Mouse (Mus musculus): ENCODE results near the gene Smim7. TPM values are rescaled to one million over a fixed set of nuclear protein-coding genes. Genes with fewer than 3 reads are reported as not detected.

Gene Smim7
- polyA plus RNA-seq, 1 experiment from 2014 or later = 123 TPM

DNA sequence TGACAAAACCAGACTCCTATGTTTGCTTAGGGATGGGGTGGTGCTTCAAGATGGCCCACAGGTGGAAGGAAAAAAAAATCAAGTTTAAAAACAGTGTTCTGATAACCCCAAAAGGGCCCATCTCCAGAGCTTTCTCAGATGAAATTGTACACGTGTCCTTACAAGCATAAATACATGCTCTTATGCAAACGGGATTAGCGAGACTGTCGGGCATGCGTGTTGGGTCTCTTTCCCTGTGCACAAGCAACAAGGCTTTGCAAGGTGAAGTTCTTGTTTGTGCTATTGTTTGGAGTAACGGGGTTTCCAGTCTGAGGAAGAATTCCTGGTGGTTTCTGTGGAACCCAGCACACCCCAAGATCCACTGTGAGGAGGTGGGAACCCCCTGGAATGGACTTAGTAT, 2.6 kb upstream of the Smim7 start:
- Histone ChIP-seq H3K4me1 (peaks cover 16% of the 10 kb centered on the region), H3K9me3 (no peaks in the 10 kb centered on the region), H3K4me2 (replicated peaks) (peak overlapping the region; percentile 92; the same call in 1 of the 2 replicates), H3K36me3 (peaks cover 13% of the 10 kb centered on the region), H3K9ac (no peak overlapping the region), H3K27me3 (no peaks in the 10 kb centered on the region), H3K4me3 (no peak overlapping the region), H3K27ac (no peak overlapping the region)
- WGBS = 79% methylated on average over 6 of the region's 6 CpGs
- no peak for ATAC-seq (ENCODE audit: insufficient number of reproducible peaks, insufficient read depth, low FRiP score, low TSS enrichment)

DNA sequence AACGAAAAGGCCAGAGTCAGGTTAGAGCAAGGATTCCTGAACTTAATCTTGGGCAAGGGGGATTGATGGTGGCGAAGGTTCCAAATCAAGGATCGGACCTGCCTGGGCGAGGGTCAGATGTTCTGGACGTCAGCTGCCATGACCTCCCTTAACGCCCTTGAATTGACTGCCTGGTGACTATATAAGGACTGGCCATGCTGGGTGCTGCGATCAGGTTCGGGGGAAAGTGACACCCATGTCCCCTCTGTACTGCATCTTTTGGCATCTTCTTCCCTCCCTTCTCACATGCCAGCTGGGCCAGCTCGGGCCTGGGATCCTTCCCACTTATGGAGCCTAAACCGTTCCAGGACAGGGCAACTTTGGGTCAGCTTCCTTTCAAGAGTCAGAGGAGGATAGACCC, 1.6 kb upstream of the Smim7 start:
- H3K9ac ChIP-seq = peak overlapping the region; percentile 71
- H3K4me1 ChIP-seq = peaks cover 16% of the 10 kb centered on the region
- no peaks in the 10 kb centered on the region for H3K9me3 ChIP-seq
- no peaks in the 10 kb centered on the region for H3K27me3 ChIP-seq
- WGBS = 3% methylated on average over 10 of the region's 10 CpGs
- H3K4me2 ChIP-seq (replicated peaks) = peak overlapping the region; percentile 92
- H3K27ac ChIP-seq = no peak overlapping the region
- peaks cover 22% of the 10 kb centered on the region for H3K36me3 ChIP-seq
- H3K4me3 ChIP-seq = peak overlapping the region; percentile 53
- ATAC-seq (ENCODE audit: insufficient number of reproducible peaks, insufficient read depth, low FRiP score, low TSS enrichment) = no peak

DNA sequence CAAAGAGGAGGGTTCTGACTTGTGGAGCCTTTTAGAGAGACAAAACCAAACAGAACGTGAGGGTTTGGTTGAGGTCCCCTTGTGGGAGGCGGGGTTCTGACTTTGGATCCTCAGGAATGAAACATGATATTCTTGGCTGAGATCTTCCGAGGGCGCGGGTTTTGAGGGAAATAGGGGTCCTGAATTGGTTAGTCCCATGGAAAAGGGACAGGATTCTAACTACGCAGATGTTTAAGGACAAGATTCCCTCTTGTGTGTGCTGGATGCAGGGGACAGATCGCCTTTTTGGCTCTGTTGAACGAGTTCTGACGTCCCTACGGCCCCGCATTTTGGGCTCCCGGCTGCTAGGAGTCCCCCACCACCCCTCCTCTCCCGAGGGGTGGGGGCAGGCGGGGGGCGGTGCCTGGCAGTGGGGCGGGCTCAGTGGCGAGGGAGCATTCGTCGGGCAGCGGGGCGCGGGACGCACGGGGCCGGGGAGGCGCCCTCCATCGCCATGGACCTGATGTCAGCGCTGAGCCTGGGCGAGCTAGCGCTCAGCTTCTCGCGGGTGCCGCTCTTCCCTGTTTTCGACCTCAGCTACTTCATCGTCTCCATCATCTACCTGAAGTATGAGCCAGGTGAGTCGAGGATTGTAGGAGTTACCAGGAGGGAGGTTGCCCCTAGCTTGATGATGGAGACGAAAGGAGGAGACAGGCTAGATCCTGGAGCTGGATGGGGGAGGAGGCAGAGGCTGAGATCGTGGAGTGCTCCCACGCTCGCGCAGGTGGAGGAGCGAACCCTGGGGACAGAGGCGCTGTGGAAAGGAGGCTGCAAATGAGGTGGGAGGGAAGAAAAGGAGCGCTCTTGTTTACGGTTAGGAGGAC, 954 bp upstream of the Smim7 start, which contains the start of gene Tmem38a:
TSS of gene Tmem38a (plus strand) at position 445 of the 863 bp plus-strand sequence.
- no peak; the same call in 1 of the 2 replicates for ATAC-seq (ENCODE audit: insufficient number of reproducible peaks, insufficient read depth, low FRiP score, low TSS enrichment)
- under 1% methylated on average over 45 of the region's 45 CpGs for WGBS
- Histone ChIP-seq H3K4me2 (replicated peaks) (peak within 1 kb of the TSS; percentile 92), H3K9ac (peak within 1 kb of the TSS; percentile 71), H3K27ac (peak within 1 kb of the TSS; percentile 95), H3K4me1 (peaks cover 16% of the 10 kb centered on the region), H3K4me3 (peak within 1 kb of the TSS; percentile 53), H3K27me3 (no peaks in the 10 kb centered on the region), H3K36me3 (peaks cover 29% of the 10 kb centered on the region), H3K9me3 (no peaks in the 10 kb centered on the region)

DNA sequence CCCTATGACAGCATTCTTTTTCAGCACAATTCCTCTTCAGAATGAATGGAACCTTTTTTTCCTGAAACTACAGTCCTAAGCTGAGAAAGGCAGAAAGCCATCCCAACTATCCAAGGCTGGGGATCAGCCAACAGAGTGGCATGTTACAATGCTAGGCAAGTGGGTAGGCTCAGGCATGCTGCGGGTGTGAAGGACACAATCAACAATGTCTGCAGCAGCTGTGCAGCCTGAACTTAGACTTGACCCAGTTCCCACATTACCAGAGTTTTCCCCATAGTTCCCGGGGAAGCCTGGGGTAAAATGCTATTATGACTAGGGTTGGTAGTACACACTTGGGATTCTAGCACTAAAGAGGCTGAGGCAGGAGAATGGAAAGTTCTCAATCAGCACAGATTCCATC, 4.9 kb downstream of the Smim7 start:
- Histone ChIP-seq H3K4me1 (peaks cover 10% of the 10 kb centered on the region), H3K27me3 (no peaks in the 10 kb centered on the region), H3K9me3 (no peaks in the 10 kb centered on the region), H3K4me3 (no peak overlapping the region), H3K36me3 (peaks cover 59% of the 10 kb centered on the region), H3K4me2 (replicated peaks) (no peak overlapping the region), H3K9ac (no peak overlapping the region), H3K27ac (no peak overlapping the region)
- ATAC-seq (ENCODE audit: insufficient number of reproducible peaks, insufficient read depth, low FRiP score, low TSS enrichment) = no peak
- 93% methylated on average over 2 of the region's 2 CpGs for WGBS

DNA sequence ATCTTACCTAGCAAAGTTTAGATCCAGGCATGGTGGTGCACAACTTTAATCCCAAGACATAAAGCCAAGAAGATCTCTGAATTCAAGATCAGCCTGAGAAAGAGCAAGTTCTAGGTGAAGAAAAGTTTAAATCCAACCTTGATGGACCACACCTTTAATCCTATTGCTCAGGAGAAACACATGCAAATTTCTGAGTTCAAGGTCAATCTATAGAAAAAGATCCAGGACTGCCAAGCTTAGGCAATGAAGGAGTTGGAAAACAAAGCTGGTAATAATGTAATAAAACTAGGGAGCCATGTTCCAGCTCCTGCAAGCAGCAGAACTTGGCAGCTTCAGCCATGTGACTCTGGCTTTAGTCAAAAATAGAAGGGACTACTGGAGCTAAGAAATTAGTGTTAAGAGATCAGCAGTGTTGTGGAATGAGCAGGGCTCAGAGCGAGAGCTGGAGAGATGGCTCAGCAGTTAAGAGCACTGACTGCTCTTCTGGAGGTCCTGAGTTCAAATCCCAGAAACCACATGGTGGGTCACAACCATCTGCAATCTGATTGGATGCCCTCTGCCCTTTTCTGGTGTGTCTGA, 9.7 kb downstream of the Smim7 start:
- no peak overlapping the region for H3K4me3 ChIP-seq

DNA sequence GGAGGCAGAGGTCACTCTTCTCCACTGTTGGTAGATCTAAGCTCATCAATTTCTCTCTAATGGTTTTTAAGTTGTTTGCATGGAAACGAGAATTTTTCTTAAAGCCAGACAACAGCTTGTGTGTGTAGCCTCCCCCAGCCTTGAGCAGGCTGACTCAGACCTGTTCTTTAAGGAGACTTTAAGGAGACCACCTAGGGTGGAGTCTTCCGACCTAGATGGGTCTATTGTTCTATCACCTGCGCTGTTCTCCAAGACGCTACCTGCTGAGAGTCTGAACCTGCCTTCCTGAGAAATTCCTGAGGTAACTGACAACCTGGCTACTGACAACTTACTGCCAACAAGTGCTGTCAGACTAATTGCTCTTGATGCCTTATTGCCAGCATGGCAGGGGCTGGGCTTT, 15.1 kb downstream of the Smim7 start:
- 49% methylated on average over 4 of the region's 4 CpGs for WGBS
- Histone ChIP-seq H3K27ac (no peak overlapping the region), H3K4me3 (no peak overlapping the region), H3K9ac (no peak overlapping the region), H3K4me2 (replicated peaks) (no peak overlapping the region), H3K36me3 (peaks cover 25% of the 10 kb centered on the region), H3K9me3 (no peaks in the 10 kb centered on the region), H3K27me3 (no peaks in the 10 kb centered on the region), H3K4me1 (no peaks in the 10 kb centered on the region)
- ATAC-seq (ENCODE audit: insufficient number of reproducible peaks, insufficient read depth, low FRiP score, low TSS enrichment) = no peak

More for the DNA sequence above, 9.7 kb downstream of the Smim7 start:
- H3K9ac ChIP-seq = no peak overlapping the region
- 90% methylated on average over 1 of the region's 1 CpGs for WGBS
- no peak overlapping the region for H3K4me2 ChIP-seq (replicated peaks)
- no peaks in the 10 kb centered on the region for H3K9me3 ChIP-seq
- peaks cover 46% of the 10 kb centered on the region for H3K36me3 ChIP-seq
- no peaks in the 10 kb centered on the region for H3K27me3 ChIP-seq
- no peak overlapping the region for H3K27ac ChIP-seq
- no peak for ATAC-seq (ENCODE audit: insufficient number of reproducible peaks, insufficient read depth, low FRiP score, low TSS enrichment)
- no peaks in the 10 kb centered on the region for H3K4me1 ChIP-seq

DNA sequence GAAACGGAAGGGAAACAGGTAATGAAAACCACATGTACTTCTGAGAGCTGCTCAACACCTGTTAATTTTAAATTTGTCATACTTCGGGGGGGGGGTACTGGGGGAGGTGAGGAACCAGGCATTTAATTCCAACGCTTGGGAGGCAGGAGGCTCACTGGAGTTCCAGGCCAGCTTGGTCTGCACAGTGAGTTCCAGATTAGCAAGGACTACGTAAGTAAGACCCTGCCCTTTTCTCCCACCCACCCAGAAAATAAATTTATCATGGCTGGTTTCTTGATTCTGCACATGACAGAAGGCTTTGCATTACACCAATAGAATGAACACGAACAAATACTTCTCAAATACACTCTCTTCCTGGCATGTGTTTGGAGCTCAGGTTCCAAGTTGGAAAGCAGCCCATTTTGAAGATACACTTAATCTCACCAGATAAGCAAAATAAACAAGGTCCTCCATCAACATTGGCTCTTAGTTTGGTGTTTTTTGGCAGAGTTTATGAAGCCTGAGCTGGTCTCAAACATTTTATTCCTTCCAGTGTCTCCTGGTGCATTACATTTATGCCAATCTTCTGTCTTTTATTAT, 21.5 kb downstream of the Smim7 start:
- Histone ChIP-seq H3K27me3 (no peaks in the 10 kb centered on the region), H3K4me1 (peaks cover 24% of the 10 kb centered on the region), H3K4me3 (peak overlapping the region; percentile 96), H3K27ac (no peak overlapping the region), H3K9me3 (no peaks in the 10 kb centered on the region), H3K36me3 (peaks cover 6% of the 10 kb centered on the region; the same call in 1 of the 2 replicates), H3K9ac (peak overlapping the region; percentile 98; the same call in 1 of the 2 replicates), H3K4me2 (replicated peaks) (peak overlapping the region; percentile 72)
- WGBS = 14% methylated on average over 5 of the region's 5 CpGs
- no peak for ATAC-seq (ENCODE audit: insufficient number of reproducible peaks, insufficient read depth, low FRiP score, low TSS enrichment)

DNA sequence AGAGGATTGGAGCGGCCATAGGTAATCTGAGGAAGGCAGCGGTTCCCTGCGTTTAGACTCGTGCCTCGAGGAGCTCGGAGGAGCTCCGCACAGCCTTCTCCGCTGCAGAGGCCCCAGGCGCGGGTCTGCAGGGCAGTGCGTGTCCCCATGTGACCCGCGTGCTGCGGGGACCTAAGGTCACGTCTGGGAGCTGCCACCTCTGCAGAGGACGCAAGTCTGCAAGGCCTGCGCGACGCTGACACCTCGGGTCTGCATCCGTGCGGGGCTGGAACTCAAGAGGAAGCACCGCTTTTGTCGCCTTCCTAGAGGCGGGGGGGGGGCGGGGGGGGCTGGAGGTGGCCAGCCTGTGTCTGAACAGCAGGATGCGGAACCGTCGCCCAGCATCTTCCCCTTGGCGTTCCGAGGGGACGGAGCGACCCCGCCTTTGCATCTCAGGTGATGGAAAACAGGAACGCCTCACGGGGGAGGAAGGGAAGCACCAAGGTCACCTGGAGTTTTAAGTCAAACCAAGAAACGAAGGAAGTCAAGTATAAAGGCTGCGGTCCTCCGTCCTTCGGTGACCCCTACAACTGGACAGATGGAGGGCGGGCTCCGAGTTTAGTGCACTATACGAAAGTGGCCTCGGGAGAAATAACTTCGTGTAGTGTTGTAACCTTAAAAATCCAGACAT, 22.1 kb downstream of the Smim7 start:
- Histone ChIP-seq H3K9ac (peak overlapping the region; percentile 98), H3K4me1 (peaks cover 24% of the 10 kb centered on the region), H3K4me3 (peak overlapping the region; percentile 96), H3K9me3 (no peaks in the 10 kb centered on the region), H3K4me2 (replicated peaks) (peak overlapping the region; percentile 72), H3K36me3 (peaks cover 6% of the 10 kb centered on the region; the same call in 1 of the 2 replicates), H3K27me3 (no peaks in the 10 kb centered on the region), H3K27ac (peak overlapping the region; percentile 96)
- peak; percentile 17; the same call in 1 of the 2 replicates for ATAC-seq (ENCODE audit: insufficient number of reproducible peaks, insufficient read depth, low FRiP score, low TSS enrichment)
- under 1% methylated on average over 44 of the region's 45 CpGs for WGBS

DNA sequence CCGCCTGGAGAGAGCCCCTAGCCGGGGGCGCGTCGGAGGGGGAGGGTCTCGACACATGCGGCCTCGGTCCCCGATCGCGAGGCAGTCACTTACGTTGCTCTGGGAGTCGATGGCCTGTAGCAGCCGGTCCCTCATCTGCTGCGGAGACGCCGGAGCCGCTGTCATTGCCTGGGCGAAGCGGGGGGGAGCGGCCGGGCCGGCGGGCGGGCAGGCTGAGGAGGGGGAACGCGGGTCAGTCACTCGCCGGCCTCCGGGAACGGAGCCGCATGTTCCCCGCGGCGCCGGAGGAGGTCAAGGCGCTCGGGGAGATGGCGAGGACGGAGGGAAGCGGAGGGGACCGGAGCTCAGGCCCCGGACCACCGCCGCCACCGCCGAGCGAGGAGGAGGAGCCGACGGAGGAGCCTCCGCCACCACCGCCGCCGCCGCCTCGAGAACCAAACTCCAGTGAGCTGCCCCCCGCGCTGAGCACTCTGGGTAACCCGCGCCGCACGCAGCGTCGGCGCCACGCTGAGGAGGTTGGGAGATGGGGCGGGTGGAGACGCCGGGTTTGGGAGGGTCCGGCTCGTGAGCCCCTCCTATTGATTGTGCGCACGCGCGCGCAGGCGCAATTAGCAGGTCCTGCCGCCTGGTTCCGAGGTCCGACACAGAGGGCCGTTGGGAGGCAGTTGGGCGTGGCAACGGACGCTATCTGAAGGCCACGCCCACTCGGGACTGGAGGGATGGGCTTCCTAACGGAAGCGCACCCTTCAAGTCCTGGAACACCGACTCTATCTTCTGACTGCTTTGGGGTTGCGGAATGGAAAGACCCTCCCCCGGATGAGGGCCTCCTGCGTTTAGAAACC, 22.9 kb downstream of the Smim7 start, which contains the start of gene Med26:
TSS of gene Med26 (minus strand) at position 469 of the 842 bp plus-strand sequence.
- ATAC-seq (ENCODE audit: insufficient number of reproducible peaks, insufficient read depth, low FRiP score, low TSS enrichment) = peak; percentile 94
- Histone ChIP-seq H3K4me2 (replicated peaks) (peak within 1 kb of the TSS; percentile 72), H3K27me3 (no peaks in the 10 kb centered on the region), H3K9me3 (no peaks in the 10 kb centered on the region), H3K4me3 (peak within 1 kb of the TSS; percentile 96), H3K4me1 (peaks cover 24% of the 10 kb centered on the region), H3K36me3 (peaks cover 3% of the 10 kb centered on the region; the same call in 1 of the 2 replicates), H3K9ac (peak within 1 kb of the TSS; percentile 98), H3K27ac (peak within 1 kb of the TSS; percentile 96)
- 2% methylated on average over 75 of the region's 92 CpGs for WGBS

DNA sequence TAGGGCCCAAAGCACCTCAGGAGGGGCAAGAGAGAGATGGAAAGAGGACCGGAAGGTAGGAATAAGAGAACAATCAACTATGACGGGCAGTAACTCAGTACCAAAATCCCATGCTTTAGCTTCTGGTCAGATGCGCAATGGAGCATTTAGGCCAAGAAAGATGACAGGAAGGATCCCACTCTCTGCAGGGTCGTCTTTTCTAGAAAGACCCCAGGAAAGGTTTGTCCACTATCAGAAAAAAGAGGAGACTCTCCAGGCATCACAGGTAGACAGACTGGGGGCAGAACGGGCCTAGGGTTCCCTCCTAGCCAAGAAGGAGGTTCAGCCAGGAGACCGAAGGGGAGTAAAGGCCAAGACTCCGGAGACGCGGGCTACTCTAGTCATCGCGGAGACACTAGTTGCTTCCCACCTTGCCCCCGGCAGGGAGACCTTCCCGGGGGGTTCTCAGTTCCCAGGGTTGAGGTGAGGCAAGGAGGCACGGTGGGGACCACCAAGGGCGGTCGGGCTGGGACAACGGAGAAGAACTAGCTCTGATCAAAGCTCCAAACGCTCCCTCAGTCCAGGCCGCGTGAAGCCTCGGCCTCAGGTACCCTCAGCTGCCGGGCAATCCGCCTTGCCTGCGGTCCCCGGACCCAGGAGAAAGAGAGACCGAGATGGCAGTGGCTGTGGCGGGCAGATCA, 23.6 kb downstream of the Smim7 start:
- Histone ChIP-seq H3K36me3 (peaks cover 3% of the 10 kb centered on the region; the same call in 1 of the 2 replicates), H3K9me3 (no peaks in the 10 kb centered on the region), H3K4me1 (peaks cover 24% of the 10 kb centered on the region), H3K4me2 (replicated peaks) (peak overlapping the region; percentile 72), H3K27ac (peak overlapping the region; percentile 96; the same call in 1 of the 2 replicates), H3K27me3 (no peaks in the 10 kb centered on the region), H3K4me3 (peak overlapping the region; percentile 96), H3K9ac (peak overlapping the region; percentile 98)
- no peak for ATAC-seq (ENCODE audit: insufficient number of reproducible peaks, insufficient read depth, low FRiP score, low TSS enrichment)
- WGBS = 2% methylated on average over 27 of the region's 27 CpGs
